Mouse (Mus musculus) urinary bladder, postnatal 0 days (tissue): ENCODE data around the gene Inka1. TPM values are rescaled to one million over a fixed set of nuclear protein-coding genes. Genes with fewer than 3 reads are reported as not detected.

Source experiments
- polyA plus RNA-seq: library from polyadenylated mRNA; unstranded; fragments of >200 nt; fragmentation: Nextera tagmentation; extraction: Ambion mirVana; gene quantifications from 2 replicates; pipeline ENCODE4 v1.2.1, GENCODE M21; 2015

Inka1 gene
- polyA plus RNA-seq = 19.3 and 23.9 TPM in 2 replicates

GRCm38 (mm10) chr9:107985131-107986119 lies at the start of gene Inka1:
TSS of gene Inka1 (minus strand) at chr9:107985879.

GRCm38 (mm10) chr9:108001922-108002770 lies 16.5 kb upstream of the Inka1 start, which contains the start of gene Ip6k1:
TSS of gene Ip6k1 (plus strand) at chr9:108002501.

GRCm38 (mm10) chr9:107996049-107996448 lies 10.4 kb upstream of the Inka1 start, which contains the start of gene Gm20662:
TSS of gene Gm20662 (plus strand) at chr9:107996349.

GRCm38 (mm10) chr9:107992197-107992596 lies 6.5 kb upstream of the Inka1 start, which contains the start of gene Cdhr4:
TSS of gene Cdhr4 (plus strand) at chr9:107992497.

GRCm38 (mm10) chr9:107982681-107983346 lies 2.9 kb downstream of the Inka1 start, which contains the start of gene Gm20661:
TSS of gene Gm20661 (plus strand) at chr9:107983058.

GRCm38 (mm10) chr9:107975399-107976386 lies 10.0 kb downstream of the Inka1 start, which contains the start of gene Uba7:
TSS of gene Uba7 (plus strand) at chr9:107975505.

GRCm38 (mm10) chr9:107949922-107950235 lies 35.8 kb downstream of the Inka1 start, which contains the start of gene Traip:
TSS of gene Traip (plus strand) at chr9:107950136.

GRCm38 (mm10) chr9:107935374-107935773 lies 50.3 kb downstream of the Inka1 start, which contains the start of gene Camkv:
TSS of gene Camkv (plus strand) at chr9:107935674.

Other genes with a start within 250 kb of the Inka1 start
- 81.2 and 82.1 TPM in 2 replicates for gene Rbm5, start 214.9 kb downstream of the Inka1 start, polyA plus RNA-seq
- gene Rbm6, start 112.6 kb downstream of the Inka1 start, polyA plus RNA-seq = 31.5 and 34.2 TPM in 2 replicates
- gene Mon1a, start 97.7 kb downstream of the Inka1 start, polyA plus RNA-seq = 10.4 and 11.5 TPM in 2 replicates
- 7.8 and 9.4 TPM in 2 replicates for gene Mst1r, start 79.0 kb downstream of the Inka1 start, polyA plus RNA-seq
- not detected in 2 replicates for gene Actl11, start 57.4 kb downstream of the Inka1 start, polyA plus RNA-seq
- gene Camkv, start 50.2 kb downstream of the Inka1 start, polyA plus RNA-seq = 0.16 and 0.28 TPM in 2 replicates
- 3.9 and 4.5 TPM in 2 replicates for gene Traip, start 35.7 kb downstream of the Inka1 start, polyA plus RNA-seq
- gene Uba7, start 10.4 kb downstream of the Inka1 start, polyA plus RNA-seq = 14.7 and 18.3 TPM in 2 replicates
- 0.31 and 0.41 TPM in 2 replicates for gene Gm20661, start 2.8 kb downstream of the Inka1 start, polyA plus RNA-seq
- gene Cdhr4, start 6.6 kb upstream of the Inka1 start, polyA plus RNA-seq = 0.45 and 0.70 TPM in 2 replicates
- gene Gm20662, start 10.5 kb upstream of the Inka1 start, polyA plus RNA-seq = 0.19 TPM in 1 of 2 replicates, not detected in the other
- gene Ip6k1, start 16.6 kb upstream of the Inka1 start, polyA plus RNA-seq = 23.9 and 26.5 TPM in 2 replicates
- 38.2 and 45.6 TPM in 2 replicates for gene Gmppb, start 63.4 kb upstream of the Inka1 start, polyA plus RNA-seq
- 2.6 TPM in 2 replicates for gene Amigo3, start 67.3 kb upstream of the Inka1 start, polyA plus RNA-seq
- gene Mst1, start 94.6 kb upstream of the Inka1 start, polyA plus RNA-seq = 0.93 and 1.1 TPM in 2 replicates
- 19.7 and 24.9 TPM in 2 replicates for gene Rnf123, start 97.5 kb upstream of the Inka1 start, polyA plus RNA-seq
- 36.0 and 39.2 TPM in 2 replicates for gene Apeh, start 108.7 kb upstream of the Inka1 start, polyA plus RNA-seq
- 0.39 and 0.42 TPM in 2 replicates for gene Bsn, start 204.5 kb upstream of the Inka1 start, polyA plus RNA-seq